In genomic region chr8:19701326-19701725, GRCm38 (mm10) we compare ENCODE assay signal across 20 mouse cellular contexts. TPM values are rescaled to one million over a fixed set of nuclear protein-coding genes. Genes with fewer than 3 reads are reported as not detected.
"Had no signal": no experiment of that assay in that cellular context is flagged by ENCODE, and none has a peak within 500 bp of the region (broad histone marks: within the 10 kb centered on the region; RNA-seq: fewer than 3 reads in every experiment).

No protein-coding gene starts in this region.

RNA-seq across cellular contexts. Expression of gene 4930467E23Rik, which starts 28.1 kb away (rescaled TPM):
- total RNA-seq: gastrocnemius, postnatal 36 days; hematopoietic stem cell, adult 5-6 weeks; hindbrain, postnatal 0 days; left cerebral cortex, postnatal 4 days had no signal
- polyA plus RNA-seq: gonadal fat pad, adult 2 months; heart, embryonic 11.5 days; heart, embryonic 13.5 days; heart, embryonic 15.5 days; heart, postnatal 0 days; hindbrain, embryonic 11.5 days; hindbrain, embryonic 13.5 days; hindbrain, embryonic 15.5 days; hindbrain, postnatal 0 days; kidney, adult 2 months; kidney, postnatal 0 days; large intestine, adult 2 months; limb, embryonic 13.5 days; limb, embryonic 15.5 days; liver, adult 2 months; liver, embryonic 12.5 days; liver, embryonic 14.5 days had no signal
